Mouse (Mus musculus) cerebellum, adult 9-11 months (tissue): ENCODE measurements around the gene Nr1i3.
"Not testable (repeated sequence)": the region's sequence is repeated elsewhere in the genome, so short reads cannot be mapped to it uniquely, and the experiment has no call there.

Experiments used
- DNase-seq: peaks from one replicate; pipeline ENCODE4 v3.0.0; 2022

The Nr1i3 gene

GRCm38 (mm10) chr1:171232800-171233730, 19.3 kb downstream of the Nr1i3 start:
- no peak for DNase-seq

- DNase-seq = no peak
Measured at GRCm38 (mm10) chr1:171234126-171234525, 20.4 kb downstream of the Nr1i3 start, which contains the start of gene Fcer1g. Fcer1g (minus strand) TSS chr1:171234365.

- DNase-seq = no peak
Measured at GRCm38 (mm10) chr1:171234538-171234937, 20.8 kb downstream of the Nr1i3 start.

- no peak for DNase-seq
Measured at GRCm38 (mm10) chr1:171235791-171236190, 22.0 kb downstream of the Nr1i3 start.

GRCm38 (mm10) chr1:171237438-171237837, 23.7 kb downstream of the Nr1i3 start:
- DNase-seq = no peak

GRCm38 (mm10) chr1:171238463-171238862, 24.7 kb downstream of the Nr1i3 start:
- no peak for DNase-seq

- no peak for DNase-seq
Measured at GRCm38 (mm10) chr1:171239992-171240744, 26.4 kb downstream of the Nr1i3 start.

- DNase-seq = no peak
Measured at GRCm38 (mm10) chr1:171240911-171241310, 27.1 kb downstream of the Nr1i3 start.

- not testable (repeated sequence) for DNase-seq
Measured at GRCm38 (mm10) chr1:171241952-171242351, 28.2 kb downstream of the Nr1i3 start.

GRCm38 (mm10) chr1:171245353-171245752, 31.6 kb downstream of the Nr1i3 start:
- DNase-seq = no peak

GRCm38 (mm10) chr1:171246709-171247452, 33.1 kb downstream of the Nr1i3 start:
- peak; percentile 98 for DNase-seq

- no peak for DNase-seq
Measured at GRCm38 (mm10) chr1:171247453-171247841, 33.7 kb downstream of the Nr1i3 start.

GRCm38 (mm10) chr1:171247916-171248315, 34.1 kb downstream of the Nr1i3 start:
- DNase-seq = peak; percentile 52

GRCm38 (mm10) chr1:171248386-171249226, 34.8 kb downstream of the Nr1i3 start:
- peak; percentile 57 for DNase-seq

GRCm38 (mm10) chr1:171249913-171250600, 36.3 kb downstream of the Nr1i3 start, which contains the start of gene Adamts4:
Adamts4 (plus strand) TSS chr1:171250421.
- no peak for DNase-seq

- no peak for DNase-seq
Measured at GRCm38 (mm10) chr1:171250680-171251593, 37.2 kb downstream of the Nr1i3 start, which contains the start of gene Ndufs2. Ndufs2 (minus strand) TSS chr1:171251388.

- DNase-seq = no peak
Measured at GRCm38 (mm10) chr1:171251594-171252324, 38.0 kb downstream of the Nr1i3 start.

- no peak for DNase-seq
Measured at GRCm38 (mm10) chr1:171252415-171252814, 38.6 kb downstream of the Nr1i3 start.

GRCm38 (mm10) chr1:171256095-171256818, 42.5 kb downstream of the Nr1i3 start:
- no peak for DNase-seq
